Mouse (Mus musculus): Measurements from ENCODE around the gene Nrxn1. TPM values are rescaled to one million over a fixed set of nuclear protein-coding genes. Genes with fewer than 3 reads are reported as not detected.

The Nrxn1 gene
- polyA plus RNA-seq, 2 experiments from 2014 or later = 0.21 TPM; not detected in 1

- ATAC-seq = no peak
These were observed 1032.0 kb downstream of the Nrxn1 start for GRCm38 (mm10) chr17:90060872-90061271.

DNA sequence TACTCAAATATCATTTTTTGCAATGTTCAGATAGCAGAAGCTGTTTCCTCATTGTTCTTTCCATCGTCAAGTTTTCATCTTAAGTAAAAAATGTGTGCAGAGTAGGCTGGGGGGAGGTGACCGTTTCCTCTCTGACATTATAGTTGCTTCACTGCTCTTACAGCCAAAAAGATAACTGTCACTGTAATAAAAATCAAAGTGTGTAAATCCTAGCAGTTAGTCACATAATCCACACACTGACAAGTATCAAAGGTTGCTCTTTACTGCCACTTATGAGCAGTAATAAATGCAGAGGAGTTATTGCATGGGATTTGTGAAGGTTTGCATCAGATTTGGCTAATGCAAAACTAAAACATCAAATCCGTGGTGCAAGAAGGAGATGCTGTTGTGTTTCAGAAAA, 1032.7 kb downstream of the Nrxn1 start:
- ATAC-seq = no peak

- no peak for ATAC-seq
These were observed 1033.4 kb downstream of the Nrxn1 start for GRCm38 (mm10) chr17:90059320-90060111.

- no peak for ATAC-seq
These were observed 1038.6 kb downstream of the Nrxn1 start for GRCm38 (mm10) chr17:90054312-90054711.

- no peak for ATAC-seq
These were observed 1053.6 kb downstream of the Nrxn1 start for GRCm38 (mm10) chr17:90039316-90039715.

DNA sequence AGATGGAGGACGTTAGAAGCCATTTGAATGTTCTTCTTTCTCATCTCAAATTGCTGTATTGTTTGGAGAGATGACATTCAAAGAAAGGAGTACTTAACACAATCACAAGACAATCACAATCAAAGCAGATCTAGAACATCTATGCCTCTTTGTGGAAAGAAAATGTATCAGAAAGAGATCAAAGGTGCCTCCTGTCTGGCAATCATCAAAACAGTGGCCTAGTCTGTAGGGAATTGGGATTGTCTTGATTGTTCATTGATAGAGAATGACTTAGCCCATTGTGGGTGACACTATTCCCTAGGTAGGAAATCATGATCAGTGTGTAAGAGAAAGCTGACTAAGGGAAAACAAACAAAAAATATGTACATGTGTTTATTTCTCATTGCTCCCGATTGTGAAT, 1060.5 kb downstream of the Nrxn1 start:
- ATAC-seq = no peak

DNA sequence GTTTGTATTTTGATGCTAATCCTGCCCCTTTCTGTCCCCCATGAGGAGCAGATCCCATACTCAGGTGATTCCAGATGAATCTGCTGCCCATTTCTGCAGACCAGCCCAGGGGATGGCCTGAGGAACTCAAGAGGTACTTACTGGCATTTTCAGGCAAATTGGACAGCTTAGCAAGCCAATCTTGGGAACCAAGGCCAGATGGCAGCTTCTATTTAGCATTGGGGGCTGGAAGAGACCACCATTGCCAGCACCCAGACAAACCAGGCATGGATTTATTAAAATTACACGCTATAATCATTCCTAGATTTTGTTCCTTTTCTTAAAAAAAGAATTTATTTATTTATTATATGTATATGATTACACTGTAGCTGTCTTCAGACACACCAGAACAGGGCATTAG, 1076.2 kb downstream of the Nrxn1 start:
- ATAC-seq = no peak

DNA sequence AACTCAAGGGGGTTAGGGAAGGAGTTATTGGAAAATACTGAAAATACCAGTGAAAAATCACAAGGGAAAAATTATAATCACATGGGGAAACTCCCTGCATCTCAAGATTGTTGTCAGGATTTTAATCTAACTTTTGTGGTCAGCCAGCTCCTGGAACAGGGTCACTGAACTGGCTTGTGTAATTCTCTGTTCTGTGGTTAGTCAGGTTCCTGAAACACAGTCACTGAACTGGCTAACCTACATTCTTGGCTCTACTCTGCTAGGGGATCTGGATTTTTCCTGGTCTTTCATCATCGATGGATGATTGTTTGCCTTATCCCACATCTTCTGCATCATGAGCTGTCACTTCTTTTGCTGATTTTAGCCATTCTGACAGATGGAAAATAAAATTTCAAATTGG, 1081.1 kb downstream of the Nrxn1 start:
- ATAC-seq = no peak

DNA sequence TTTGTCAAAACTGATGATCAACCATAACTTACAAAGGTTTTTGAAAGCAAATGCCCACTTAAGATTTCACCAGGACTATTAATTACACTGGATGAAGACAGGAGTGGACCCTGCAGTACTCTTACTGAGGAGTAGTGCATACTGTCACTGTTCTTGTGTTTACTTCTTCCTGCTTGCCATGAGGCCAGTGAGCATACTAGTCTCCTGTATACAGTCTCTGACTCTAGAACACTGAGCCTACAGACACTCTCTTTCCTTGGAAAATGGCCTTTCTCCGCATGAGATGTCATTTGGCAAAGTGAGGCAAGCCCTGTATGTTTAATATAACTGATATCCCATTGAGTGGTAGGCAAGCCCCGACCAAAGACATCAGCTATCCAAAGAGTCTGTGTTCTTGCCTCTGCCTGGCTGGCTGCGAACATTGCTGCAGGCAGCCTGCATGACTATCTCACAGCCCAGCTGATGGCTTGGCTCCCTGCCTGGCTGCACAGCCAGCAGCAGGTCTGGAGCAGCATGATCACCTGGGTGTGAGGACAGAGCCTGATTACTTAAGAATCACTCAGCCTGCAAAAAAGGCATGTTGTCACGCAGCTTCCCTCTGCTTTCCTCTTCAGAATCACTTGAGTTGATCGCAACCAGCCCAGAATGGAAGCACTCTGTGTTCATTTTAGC, 1085.3 kb downstream of the Nrxn1 start:
- ATAC-seq = no peak

- no peak for ATAC-seq
These were observed 1102.2 kb downstream of the Nrxn1 start for GRCm38 (mm10) chr17:89990651-89991050.
